Mouse (Mus musculus): ENCODE data around the gene Tmf1. TPM values are rescaled to one million over a fixed set of nuclear protein-coding genes. Genes with fewer than 3 reads are reported as not detected.
A peak's percentile ranks its signal among the peaks of the same experiment; 100 is the strongest.

Gene Tmf1
- total RNA-seq (2014; rRNA removed) (30.7 and 32.7 TPM in 2 replicates), polyA plus RNA-seq (2015; fragmentation: Nextera tagmentation; extraction: Ambion mirVana) (31.9 and 41.3 TPM in 2 replicates)

- peak within 1 kb of the TSS; percentile 80 for H3K9ac ChIP-seq
- WGBS, result 2% methylated on average over 80 of the region's 80 CpGs
- H3K27ac ChIP-seq (ENCODE audit: low read depth, low read length), result peak within 1 kb of the TSS; percentile 72
- H3K36me3 ChIP-seq (ENCODE audit: insufficient read depth), result peaks cover 8% of the 10 kb centered on the region
- DNase-seq (peak; percentile 96), ATAC-seq (peak; percentile 99)
- H3K4me1 ChIP-seq (ENCODE audit: insufficient read depth), result peaks cover 12% of the 10 kb centered on the region
- H3K27me3 ChIP-seq (ENCODE audit: insufficient read depth, low read length), result no peaks in the 10 kb centered on the region
- peak within 1 kb of the TSS; percentile 91 for H3K4me3 ChIP-seq (ENCODE audit: low read depth, low read length)
- no peaks in the 10 kb centered on the region for H3K9me3 ChIP-seq (ENCODE audit: low read length)
- no peak for TF ChIP-seq CTCF (IDR thresholded peaks at IDR 0.05; ENCODE audit: low read depth)
- H3K4me2 ChIP-seq (ENCODE audit: low read depth), result peak within 1 kb of the TSS; percentile 81
These were observed at the start of gene Tmf1 for GRCm38 (mm10) chr6:97178491-97179366. TSS of gene Tmf1 (minus strand) at chr6:97179122.

DNA sequence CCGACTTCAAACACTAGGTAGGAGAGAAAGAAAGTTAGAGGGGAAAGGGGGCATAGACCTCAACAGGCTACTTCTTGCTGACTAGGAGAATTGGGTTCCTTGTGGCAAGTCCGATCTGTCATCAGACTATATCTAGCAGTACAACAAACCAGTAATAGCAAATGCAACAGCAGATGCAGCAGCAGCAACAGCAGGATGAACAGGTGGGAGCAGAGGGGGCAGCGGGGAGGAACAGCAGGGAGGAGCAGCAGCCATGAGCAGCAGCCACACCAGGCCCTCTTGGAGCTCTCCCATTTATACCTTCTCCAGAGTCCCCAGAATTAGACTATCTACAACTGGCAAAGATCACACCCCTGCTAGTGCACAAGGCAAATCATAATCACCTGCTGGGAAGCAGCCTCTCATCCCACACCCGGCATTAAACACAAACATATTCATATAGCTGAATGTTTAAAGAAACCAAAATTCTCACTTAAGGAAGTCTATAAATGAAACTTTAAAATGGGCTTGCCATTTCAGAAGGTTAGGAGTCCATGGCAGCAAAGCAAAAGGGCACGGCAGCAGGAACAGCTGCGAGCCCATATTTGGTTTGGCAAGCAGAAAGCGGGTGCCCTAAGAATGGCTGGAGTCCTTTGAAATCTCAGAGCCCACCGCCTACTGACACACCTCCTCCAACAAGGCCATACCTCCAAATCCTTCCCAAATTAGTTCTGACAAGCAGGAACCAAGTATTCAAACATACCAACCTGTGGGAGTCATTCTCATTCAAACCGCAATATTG is 48.3 kb upstream of the Tmf1 start:
- no peaks in the 10 kb centered on the region for H3K4me1 ChIP-seq (ENCODE audit: insufficient read depth)
- H3K4me3 ChIP-seq (ENCODE audit: low read depth, low read length), result no peak overlapping the region
- DNase-seq (no peak), ATAC-seq (no peak)
- H3K9ac ChIP-seq, result no peak overlapping the region
- no peak for TF ChIP-seq CTCF (IDR thresholded peaks at IDR 0.05; ENCODE audit: low read depth)
- WGBS, result 96% methylated on average over 9 of the region's 9 CpGs
- H3K4me2 ChIP-seq (ENCODE audit: low read depth), result no peak overlapping the region
- H3K27me3 ChIP-seq (ENCODE audit: insufficient read depth, low read length), result no peaks in the 10 kb centered on the region
- H3K36me3 ChIP-seq (ENCODE audit: insufficient read depth), result peaks cover 29% of the 10 kb centered on the region
- H3K27ac ChIP-seq (ENCODE audit: low read depth, low read length), result no peak overlapping the region
- no peaks in the 10 kb centered on the region for H3K9me3 ChIP-seq (ENCODE audit: low read length)

GRCm38 (mm10) chr6:97226083-97226491 is 47.2 kb upstream of the Tmf1 start:
- no peak for ATAC-seq
- 24% methylated on average over 1 of the region's 1 CpGs for WGBS
- Histone ChIP-seq H3K4me1 (ENCODE audit: insufficient read depth) (peaks cover 4% of the 10 kb centered on the region), H3K4me3 (ENCODE audit: low read depth, low read length) (no peak overlapping the region), H3K27ac (ENCODE audit: low read depth, low read length) (no peak overlapping the region), H3K27me3 (ENCODE audit: insufficient read depth, low read length) (no peaks in the 10 kb centered on the region), H3K9ac (no peak overlapping the region), H3K36me3 (ENCODE audit: insufficient read depth) (peaks cover 19% of the 10 kb centered on the region), H3K4me2 (ENCODE audit: low read depth) (no peak overlapping the region), H3K9me3 (ENCODE audit: low read length) (no peaks in the 10 kb centered on the region)
- no peak for DNase-seq
- no peak for TF ChIP-seq CTCF (IDR thresholded peaks at IDR 0.05; ENCODE audit: low read depth)

DNA sequence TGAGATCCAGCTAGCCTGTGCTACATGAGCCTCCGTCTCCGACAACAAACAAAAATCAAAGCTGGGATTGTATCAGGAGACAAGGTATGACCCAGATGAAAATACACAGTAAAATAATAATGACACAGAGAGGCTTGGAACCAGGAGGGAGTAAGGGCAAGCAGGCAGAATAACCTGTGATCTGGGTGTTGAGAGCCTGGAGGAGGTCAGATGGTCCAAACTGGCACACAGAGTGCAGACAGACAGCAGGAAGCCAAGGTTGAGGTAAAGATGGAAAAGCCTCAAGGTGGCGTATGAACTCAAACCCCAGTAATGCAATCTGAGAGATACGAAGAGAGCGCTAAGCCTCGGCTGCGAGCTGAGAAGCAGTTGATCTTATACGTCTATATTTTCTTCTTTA is 45.6 kb upstream of the Tmf1 start:
- peaks cover 5% of the 10 kb centered on the region for H3K4me1 ChIP-seq (ENCODE audit: insufficient read depth)
- no peaks in the 10 kb centered on the region for H3K9me3 ChIP-seq (ENCODE audit: low read length)
- H3K36me3 ChIP-seq (ENCODE audit: insufficient read depth), result peaks cover 4% of the 10 kb centered on the region
- H3K4me3 ChIP-seq (ENCODE audit: low read depth, low read length), result no peak overlapping the region
- WGBS, result 96% methylated on average over 8 of the region's 8 CpGs
- H3K27me3 ChIP-seq (ENCODE audit: insufficient read depth, low read length), result no peaks in the 10 kb centered on the region
- no peak overlapping the region for H3K9ac ChIP-seq
- ATAC-seq (no peak), DNase-seq (no peak)
- no peak for TF ChIP-seq CTCF (IDR thresholded peaks at IDR 0.05; ENCODE audit: low read depth)
- no peak overlapping the region for H3K4me2 ChIP-seq (ENCODE audit: low read depth)
- no peak overlapping the region for H3K27ac ChIP-seq (ENCODE audit: low read depth, low read length)

- H3K4me2 ChIP-seq (ENCODE audit: low read depth), result no peak overlapping the region
- ATAC-seq (no peak), DNase-seq (no peak)
- H3K9ac ChIP-seq, result no peak overlapping the region
- no peaks in the 10 kb centered on the region; the same call in 1 of the 2 replicates for H3K36me3 ChIP-seq (ENCODE audit: insufficient read depth)
- no peak for TF ChIP-seq CTCF (IDR thresholded peaks at IDR 0.05; ENCODE audit: low read depth)
- no peaks in the 10 kb centered on the region for H3K27me3 ChIP-seq (ENCODE audit: insufficient read depth, low read length)
- no peaks in the 10 kb centered on the region for H3K9me3 ChIP-seq (ENCODE audit: low read length)
- no peak overlapping the region for H3K4me3 ChIP-seq (ENCODE audit: low read depth, low read length)
- no peak overlapping the region for H3K27ac ChIP-seq (ENCODE audit: low read depth, low read length)
- WGBS, result 79% methylated on average over 4 of the region's 4 CpGs
- H3K4me1 ChIP-seq (ENCODE audit: insufficient read depth), result peaks cover 5% of the 10 kb centered on the region
These were observed 44.6 kb upstream of the Tmf1 start for GRCm38 (mm10) chr6:97223566-97223965.

DNA sequence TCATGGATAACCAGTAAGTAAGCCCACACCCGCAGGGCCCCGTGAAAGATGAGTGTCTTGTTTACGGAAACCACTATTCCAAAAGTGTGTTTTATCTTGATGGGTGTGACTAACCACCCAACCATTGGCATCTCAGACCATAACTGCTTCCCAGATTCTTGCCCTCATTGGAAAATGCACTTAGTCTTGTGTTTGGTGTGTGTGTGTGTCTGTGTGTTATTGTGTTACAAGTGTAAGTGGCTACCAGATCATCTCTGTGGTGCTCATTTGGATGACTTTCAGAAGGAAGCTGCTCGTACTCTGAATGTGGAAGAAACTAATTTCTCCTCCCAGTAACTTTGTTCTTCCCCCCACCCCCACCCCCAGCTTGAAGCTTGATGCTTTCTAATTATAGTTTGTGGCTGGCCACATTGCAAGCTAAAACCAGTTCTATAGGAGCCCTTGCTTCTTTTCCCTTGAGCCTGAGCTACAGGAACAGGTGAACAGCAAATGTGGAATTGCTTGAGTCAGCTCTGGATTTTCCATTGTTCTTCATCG is 44.1 kb upstream of the Tmf1 start:
- 60% methylated on average over 5 of the region's 5 CpGs for WGBS
- Histone ChIP-seq H3K4me1 (ENCODE audit: insufficient read depth) (peaks cover 5% of the 10 kb centered on the region), H3K4me2 (ENCODE audit: low read depth) (no peak overlapping the region), H3K27ac (ENCODE audit: low read depth, low read length) (no peak overlapping the region), H3K4me3 (ENCODE audit: low read depth, low read length) (no peak overlapping the region), H3K27me3 (ENCODE audit: insufficient read depth, low read length) (no peaks in the 10 kb centered on the region), H3K36me3 (ENCODE audit: insufficient read depth) (no peaks in the 10 kb centered on the region; the same call in 1 of the 2 replicates), H3K9ac (no peak overlapping the region), H3K9me3 (ENCODE audit: low read length) (no peaks in the 10 kb centered on the region)
- no peak for TF ChIP-seq CTCF (IDR thresholded peaks at IDR 0.05; ENCODE audit: low read depth)
- ATAC-seq (no peak), DNase-seq (no peak)
